Mouse (Mus musculus): Measurements from ENCODE around the gene Mcf2l.

Gene Mcf2l

GRCm38 (mm10) chr8:12998331-12998730 lies 124.7 kb downstream of the Mcf2l start:
- DNase-seq: no peak

- no peak for DNase-seq
Measured at GRCm38 (mm10) chr8:12999793-13000192, 126.2 kb downstream of the Mcf2l start.

DNA sequence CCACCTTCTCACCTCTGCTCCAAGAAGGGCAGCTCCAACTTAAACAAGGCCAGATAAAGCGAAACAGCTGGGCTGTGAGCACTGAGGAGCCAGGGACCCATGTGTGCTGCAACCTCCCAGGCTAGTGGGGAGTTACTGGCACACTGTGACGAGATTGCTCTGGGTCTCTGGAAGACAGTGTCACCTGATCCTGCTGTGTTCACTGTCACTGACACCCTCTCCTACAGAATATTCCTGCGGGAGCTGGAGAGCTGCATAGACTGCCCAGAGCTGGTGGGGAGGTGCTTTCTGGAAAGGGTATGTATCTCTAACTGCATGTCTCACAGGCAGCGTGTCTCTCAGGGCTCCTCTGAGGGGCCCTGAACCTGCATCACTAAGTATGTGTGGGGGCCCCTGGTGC lies 133.9 kb downstream of the Mcf2l start:
- no peak for DNase-seq

DNA sequence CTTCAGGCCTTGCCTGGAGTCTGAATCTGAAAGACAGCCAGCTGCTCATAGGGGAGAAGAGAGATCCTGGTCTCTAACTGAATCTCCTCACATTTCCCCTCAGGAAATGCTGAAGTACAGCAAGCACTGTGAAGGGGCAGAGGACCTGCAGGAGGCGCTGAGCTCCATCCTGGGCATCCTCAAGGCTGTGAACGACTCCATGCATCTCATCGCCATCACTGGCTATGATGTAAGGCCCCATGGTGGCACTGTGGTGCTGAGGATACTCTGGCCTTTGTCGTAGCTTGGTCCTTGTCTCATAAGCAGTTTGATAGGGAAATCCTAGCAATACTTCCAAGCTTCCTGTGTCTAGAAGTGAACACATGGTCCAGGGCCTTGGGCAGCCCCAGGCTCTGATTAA lies 136.7 kb downstream of the Mcf2l start:
- DNase-seq: no peak

GRCm38 (mm10) chr8:13019560-13019959 lies 146.0 kb downstream of the Mcf2l start:
- no peak for DNase-seq

DNA sequence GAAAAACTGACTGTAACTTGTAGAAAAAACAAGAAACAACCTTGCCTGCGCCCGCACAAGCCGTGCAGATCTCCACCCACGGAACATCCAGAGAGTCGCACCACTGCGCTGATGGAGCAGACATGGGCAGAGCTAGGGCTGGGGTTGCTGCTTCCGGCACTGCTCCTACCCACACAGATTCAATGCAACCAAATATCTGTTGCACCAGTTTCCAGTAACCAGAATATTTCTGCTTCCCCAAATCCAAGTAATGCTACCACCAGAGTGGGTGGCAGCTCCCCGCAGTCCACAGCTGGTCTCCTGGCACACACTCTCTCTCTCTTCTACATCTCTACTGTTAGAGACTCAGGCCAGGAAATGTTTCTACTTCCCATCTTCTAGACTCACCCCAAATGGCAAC lies 148.2 kb downstream of the Mcf2l start:
- no peak for DNase-seq

DNA sequence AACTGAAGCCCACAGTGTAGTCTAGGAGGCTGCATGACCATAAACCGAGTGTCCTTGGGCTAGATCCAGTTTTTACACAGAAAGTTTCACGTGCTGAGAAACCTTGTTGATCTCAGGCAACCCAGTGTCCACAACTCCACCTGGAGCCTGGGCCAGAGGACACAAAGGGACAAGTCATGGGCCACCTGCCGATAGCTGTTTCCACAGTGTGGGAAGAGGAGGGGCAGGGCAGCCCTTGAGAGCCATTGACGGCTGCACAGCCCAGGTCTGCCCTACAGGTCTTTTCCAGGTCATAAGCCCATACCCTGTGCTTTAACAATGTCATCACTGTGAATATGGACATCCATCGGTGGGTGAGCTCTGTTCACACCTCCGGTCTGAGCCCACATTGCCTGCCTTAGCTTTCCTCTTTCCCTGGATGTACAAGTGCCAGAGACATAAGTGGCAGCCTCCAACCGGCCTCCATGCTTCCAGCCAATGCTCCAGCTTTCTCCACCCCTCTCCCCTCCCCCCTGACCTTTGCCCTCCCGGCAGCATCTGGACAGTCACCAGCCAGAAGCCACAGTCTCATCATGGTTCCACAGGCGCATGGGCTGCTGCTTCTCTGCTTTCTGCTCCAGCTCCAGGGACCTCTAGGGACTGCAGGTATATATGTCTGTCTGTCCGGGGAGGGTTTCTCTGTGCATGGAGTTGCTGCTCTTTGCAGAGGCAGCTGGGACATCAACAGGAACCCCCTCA lies 152.1 kb downstream of the Mcf2l start, which contains the start of gene F7:
Gene F7 (plus strand): TSS at position 548 of the 738 bp plus-strand sequence.
- DNase-seq: no peak

DNA sequence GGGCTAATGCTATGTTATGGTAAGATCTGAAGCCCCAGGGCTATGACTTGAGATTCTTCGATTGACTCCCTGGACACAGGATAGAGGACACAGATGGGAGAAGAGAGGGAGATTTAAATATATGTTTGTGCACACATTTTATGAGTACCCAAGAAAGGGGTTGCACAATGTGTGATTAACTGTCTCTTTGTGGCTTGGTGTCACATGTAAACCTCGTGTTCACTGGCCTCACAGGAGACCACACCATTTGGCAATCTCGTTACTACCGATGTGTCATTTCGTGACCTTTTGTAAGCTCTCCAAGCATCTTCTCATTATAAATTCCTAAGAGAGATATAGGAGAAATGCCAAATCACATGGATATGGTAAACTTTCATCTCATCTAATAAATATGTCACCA lies 154.0 kb downstream of the Mcf2l start:
- no peak for DNase-seq

GRCm38 (mm10) chr8:13028482-13028881 lies 154.9 kb downstream of the Mcf2l start:
- no peak for DNase-seq

DNA sequence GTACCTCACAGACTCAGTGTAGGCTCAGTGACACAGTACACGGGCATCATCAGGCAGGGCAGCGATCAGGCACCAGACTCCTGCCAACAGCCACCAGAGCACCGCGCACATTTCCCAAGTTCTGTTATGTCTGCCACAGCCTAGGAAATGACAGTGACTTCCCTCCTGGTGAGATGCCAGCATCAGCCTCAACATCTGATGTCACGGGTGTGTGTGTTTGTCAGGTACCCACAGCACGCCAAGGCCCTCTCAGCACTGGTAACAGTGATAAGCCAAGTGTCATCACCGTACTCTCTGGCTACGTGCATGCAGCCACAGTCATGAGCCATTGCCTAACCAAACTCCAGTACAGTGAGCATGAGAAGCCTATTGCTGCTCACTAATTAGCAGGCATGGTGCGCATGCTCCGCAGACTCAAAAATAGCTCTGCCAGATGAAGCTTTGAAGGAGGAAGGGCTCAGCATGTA lies 162.8 kb downstream of the Mcf2l start:
- DNase-seq: no peak

DNA sequence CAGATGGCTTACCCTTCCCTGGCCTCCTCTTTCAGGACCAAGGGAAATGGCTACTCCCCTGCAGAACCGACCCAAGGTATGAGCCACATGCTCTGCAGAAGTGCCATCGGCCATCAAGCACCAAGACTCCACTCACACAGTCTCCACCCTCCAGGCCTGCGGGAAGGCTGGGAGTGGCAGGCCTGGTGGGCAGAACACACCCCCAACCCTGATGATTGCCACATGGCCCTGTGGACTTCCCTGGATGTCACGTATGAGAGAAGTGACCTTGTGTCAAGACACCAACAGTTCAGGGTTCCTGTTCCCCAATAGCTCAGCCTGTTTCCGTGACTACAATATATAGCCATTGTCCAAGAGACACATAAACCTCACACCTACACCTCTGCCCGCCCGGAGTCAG lies 163.4 kb downstream of the Mcf2l start, which contains the start of gene F10:
Gene F10 (plus strand): TSS at position 294 of the 400 bp plus-strand sequence.
- DNase-seq: no peak

DNA sequence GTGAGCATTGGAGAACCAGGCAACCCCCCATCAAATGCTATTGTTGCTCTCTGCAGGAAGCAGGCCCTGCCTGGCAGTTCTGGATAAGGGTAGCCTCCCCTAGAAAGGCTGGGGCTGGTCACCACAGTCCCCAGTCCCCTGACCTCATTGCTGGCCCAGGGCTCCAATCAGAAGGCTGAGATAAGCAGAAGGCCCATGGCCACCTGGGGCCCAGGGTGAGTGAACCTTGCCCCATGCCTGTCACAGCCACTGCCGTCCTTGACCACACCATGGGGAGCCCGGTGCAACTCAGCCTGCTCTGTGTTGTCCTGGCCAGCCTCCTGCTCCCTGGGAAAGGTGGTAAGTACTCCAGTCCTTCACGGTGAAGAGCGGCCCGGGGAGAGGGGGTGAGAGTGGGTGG lies 164.0 kb downstream of the Mcf2l start:
- no peak for DNase-seq

DNA sequence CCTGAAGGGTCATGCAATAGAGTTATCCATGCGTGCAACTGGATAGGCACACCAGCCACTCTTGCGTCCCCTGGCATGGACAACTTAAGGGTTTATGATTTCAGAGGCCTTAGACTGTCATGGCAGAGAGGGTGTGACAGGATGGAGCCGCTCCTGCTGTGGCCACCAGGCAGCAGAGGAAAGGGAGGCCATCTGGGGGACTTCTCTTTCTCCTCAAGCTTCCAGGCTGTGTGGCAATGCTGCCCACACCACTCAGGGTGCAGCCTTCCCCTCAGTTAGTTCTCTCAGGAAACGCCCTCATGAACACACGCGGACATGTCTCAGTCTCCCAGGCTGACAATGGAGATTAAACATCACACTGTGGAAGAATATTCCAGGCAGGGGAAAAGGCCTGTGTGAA lies 165.4 kb downstream of the Mcf2l start:
- no peak for DNase-seq

GRCm38 (mm10) chr8:13041459-13041858 lies 167.9 kb downstream of the Mcf2l start:
- DNase-seq: no peak

DNA sequence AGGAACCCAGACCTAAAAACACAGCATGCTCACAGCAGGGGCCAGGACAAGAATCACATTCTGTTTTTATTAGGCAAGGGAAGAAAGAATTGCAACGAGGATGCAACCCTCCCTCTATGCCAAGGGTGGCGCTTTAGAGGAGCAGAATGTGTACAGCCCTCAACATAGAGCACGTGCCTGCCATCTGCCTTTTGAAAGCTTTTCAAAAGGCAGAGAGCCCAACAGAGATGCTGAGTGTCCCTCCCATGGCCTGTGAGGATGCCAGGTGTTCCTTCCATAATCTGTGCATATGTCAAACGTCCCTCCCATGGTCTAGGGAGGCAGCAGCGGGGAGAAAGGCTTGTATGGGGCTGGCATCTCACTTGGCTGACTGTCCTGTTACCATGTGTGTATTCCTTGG lies 174.0 kb downstream of the Mcf2l start:
- no peak for DNase-seq

DNA sequence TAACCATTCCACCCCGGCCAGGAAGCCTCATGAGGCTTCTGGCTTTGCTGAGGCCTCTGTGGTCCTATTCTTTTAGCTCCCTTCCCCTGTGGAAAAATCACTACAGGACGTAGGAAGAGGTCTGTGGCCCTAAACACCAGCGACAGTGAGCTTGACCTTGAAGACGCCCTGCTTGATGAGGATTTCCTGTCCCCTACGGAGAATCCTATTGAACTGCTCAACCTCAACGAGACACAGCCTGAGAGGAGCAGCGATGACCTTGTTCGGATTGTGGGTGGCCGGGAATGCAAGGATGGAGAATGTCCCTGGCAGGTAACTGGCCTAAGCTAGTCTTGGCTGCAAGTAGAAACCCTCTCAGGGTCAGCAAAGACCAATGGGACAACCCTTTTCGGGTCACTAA lies 176.9 kb downstream of the Mcf2l start:
- no peak for DNase-seq

GRCm38 (mm10) chr8:13057351-13057750 lies 183.7 kb downstream of the Mcf2l start:
- no peak for DNase-seq

DNA sequence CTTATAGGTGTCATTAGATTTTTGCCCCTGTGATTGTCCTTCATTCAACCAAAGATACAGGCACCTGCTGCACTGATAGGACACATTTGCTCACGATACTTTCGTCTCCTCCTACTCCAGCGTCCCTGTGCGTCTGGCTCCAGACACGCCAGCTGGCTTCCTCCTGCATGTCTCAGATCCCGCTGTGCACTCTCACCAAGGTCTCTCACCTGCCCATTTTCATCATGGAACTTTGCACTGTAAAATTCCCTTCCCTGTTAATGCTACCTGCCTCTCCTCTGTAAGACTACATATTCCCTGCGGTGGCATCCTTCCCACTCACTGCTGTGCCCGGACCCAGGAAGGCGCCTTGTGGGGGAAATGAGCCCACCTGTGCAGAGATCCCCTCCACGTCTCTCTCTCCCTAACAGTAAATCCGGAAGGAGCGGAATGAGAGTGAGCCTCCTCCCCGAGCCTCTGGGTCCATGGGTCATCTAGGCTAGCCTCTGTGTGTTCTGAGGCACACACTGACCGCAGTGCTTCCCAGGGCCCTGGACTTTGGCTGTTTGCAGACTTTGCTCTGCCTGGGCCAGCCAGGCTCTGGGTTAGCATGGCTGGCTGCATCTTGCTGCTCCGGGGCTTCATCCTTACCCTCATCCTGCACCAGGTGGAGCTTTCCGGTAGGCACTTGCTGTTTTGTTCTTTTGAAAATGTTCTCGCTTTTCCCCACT lies 187.0 kb downstream of the Mcf2l start, which contains the start of gene Proz:
Gene Proz (plus strand): TSS at position 474 of the 710 bp plus-strand sequence.
- no peak for DNase-seq

DNA sequence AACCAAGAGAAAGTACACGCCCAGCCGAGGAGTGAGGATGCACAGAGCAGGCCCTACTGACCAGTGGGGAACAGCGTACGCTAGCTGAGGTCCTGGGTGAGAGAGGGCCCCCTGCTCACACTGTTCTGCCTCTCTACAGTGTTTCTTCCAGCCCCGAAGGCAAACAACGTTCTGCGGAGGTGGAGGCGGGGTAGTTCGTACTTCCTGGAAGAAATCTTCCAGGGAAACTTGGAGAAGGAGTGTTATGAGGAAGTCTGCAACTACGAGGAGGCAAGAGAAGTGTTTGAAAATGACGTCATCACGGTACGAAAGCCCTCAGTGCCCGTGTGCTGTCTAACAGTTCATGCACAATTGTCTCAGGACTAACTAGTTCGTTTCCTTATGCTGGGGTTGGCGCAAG lies 189.5 kb downstream of the Mcf2l start:
- no peak for DNase-seq

Data from spleen, adult 18-20 months (tissue).